Mouse (Mus musculus) hindbrain, embryonic 13.5 days (tissue): ENCODE measurements around the gene Olfr522. TPM values are rescaled to one million over a fixed set of nuclear protein-coding genes. Genes with fewer than 3 reads are reported as not detected.

ENCODE experiments used
- ATAC-seq: fragments of 200-750 bp; cut with Nextera tagmentation; 2 replicates; pipeline ENCODE4 v1.8.0; 2017; ENCODE audit warnings: moderate TSS enrichment; ENCODE audit not compliant: low FRiP score
- H3K27ac ChIP-seq: fragments of 300-500 bp; sonication (generic); 2 replicates; pipeline ENCODE4 v1.5.1; 2015; ENCODE audit warnings: inconsistent platforms, mild to moderate bottlenecking, moderate library complexity
- H3K27me3 ChIP-seq: fragments of 300-500 bp; sonication (generic); 2 replicates; pipeline ENCODE4 v1.6.1; 2015; ENCODE audit warnings: mild to moderate bottlenecking, inconsistent platforms
- H3K36me3 ChIP-seq: fragments of 300-500 bp; sonication (generic); 2 replicates; pipeline ENCODE4 v1.6.1; 2015; ENCODE audit warnings: mild to moderate bottlenecking, inconsistent platforms
- H3K4me1 ChIP-seq: fragments of 300-500 bp; sonication (generic); replicated peaks from 2 replicates; pipeline ENCODE4 v1.6.1; 2015; ENCODE audit warnings: inconsistent platforms
- H3K4me2 ChIP-seq: fragments of 300-500 bp; sonication (generic); 2 replicates; pipeline ENCODE4 v1.6.1; 2015; ENCODE audit warnings: inconsistent platforms, mild to moderate bottlenecking, moderate library complexity
- H3K4me3 ChIP-seq: fragments of 300-500 bp; sonication (generic); 2 replicates; pipeline ENCODE4 v1.5.1; 2015; ENCODE audit warnings: mild to moderate bottlenecking, inconsistent platforms
- H3K9ac ChIP-seq: fragments of 300-500 bp; sonication (generic); 2 replicates; pipeline ENCODE4 v1.6.1; 2015; ENCODE audit warnings: mild to moderate bottlenecking, inconsistent platforms
- H3K9me3 ChIP-seq: fragments of 300-500 bp; sonication (generic); 2 replicates; pipeline ENCODE4 v1.6.1; 2016; ENCODE audit warnings: inconsistent platforms
- WGBS: fragments of 180-500 bp; shearing (Covaris S2); methylation state at CpG from one replicate; pipeline ENCODE4 v1.1.7; 2015; 5-methylcytosine and 5-hydroxymethylcytosine counted together
- polyA plus RNA-seq: library from polyadenylated mRNA; unstranded; fragments of >200 nt; fragmentation: Nextera tagmentation; extraction: Ambion mirVana; gene quantifications from 2 replicates; pipeline ENCODE4 v1.2.1, GENCODE M21; 2015

Gene Olfr522
- polyA plus RNA-seq = not detected in 2 replicates

DNA sequence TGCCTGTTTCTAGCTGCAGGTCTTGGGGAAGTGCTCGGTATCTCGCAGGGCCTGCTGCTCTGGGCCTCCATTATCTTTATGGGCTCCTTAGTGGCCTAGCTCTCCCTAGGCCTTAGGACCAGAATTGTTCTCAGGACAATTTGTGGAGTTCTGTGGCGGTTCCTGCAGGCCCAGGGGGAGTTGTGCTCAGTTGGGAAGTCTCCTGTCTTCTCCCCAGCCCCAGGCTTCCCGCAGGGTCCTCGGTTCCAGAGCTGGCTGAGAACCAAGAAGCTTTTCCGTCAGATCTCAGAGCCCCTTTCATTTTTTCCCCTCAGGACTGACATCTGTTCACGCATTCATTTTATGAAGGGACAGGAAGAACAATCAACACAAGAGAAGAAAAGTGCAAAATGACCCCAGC lies at the start of gene Olfr522:
Gene Olfr522 (minus strand): TSS at position 101 of the 400 bp plus-strand sequence.
- Histone ChIP-seq H3K4me1 (no peaks in the 10 kb centered on the region), H3K36me3 (no peaks in the 10 kb centered on the region), H3K9me3 (no peaks in the 10 kb centered on the region), H3K27ac (no peak within 1 kb of the TSS), H3K27me3 (no peaks in the 10 kb centered on the region), H3K4me2 (no peak within 1 kb of the TSS), H3K4me3 (no peak within 1 kb of the TSS), H3K9ac (no peak within 1 kb of the TSS)
- ATAC-seq = no peak
- 75% methylated on average over 7 of the region's 7 CpGs for WGBS

GRCm38 (mm10) chr7:140213841-140214240 lies 49.3 kb upstream of the Olfr522 start:
- Histone ChIP-seq H3K9ac (no peak overlapping the region), H3K9me3 (no peaks in the 10 kb centered on the region), H3K4me2 (no peak overlapping the region), H3K27ac (no peak overlapping the region), H3K4me1 (no peaks in the 10 kb centered on the region), H3K36me3 (no peaks in the 10 kb centered on the region), H3K4me3 (no peak overlapping the region), H3K27me3 (no peaks in the 10 kb centered on the region)
- no peak for ATAC-seq
- WGBS = 89% methylated on average over 5 of the region's 5 CpGs

GRCm38 (mm10) chr7:140208677-140209076 lies 44.1 kb upstream of the Olfr522 start:
- Histone ChIP-seq H3K4me2 (no peak overlapping the region), H3K9me3 (no peaks in the 10 kb centered on the region), H3K9ac (no peak overlapping the region), H3K27ac (no peak overlapping the region), H3K4me1 (no peaks in the 10 kb centered on the region), H3K36me3 (no peaks in the 10 kb centered on the region), H3K27me3 (no peaks in the 10 kb centered on the region), H3K4me3 (no peak overlapping the region)
- 84% methylated on average over 3 of the region's 3 CpGs for WGBS
- ATAC-seq = no peak

DNA sequence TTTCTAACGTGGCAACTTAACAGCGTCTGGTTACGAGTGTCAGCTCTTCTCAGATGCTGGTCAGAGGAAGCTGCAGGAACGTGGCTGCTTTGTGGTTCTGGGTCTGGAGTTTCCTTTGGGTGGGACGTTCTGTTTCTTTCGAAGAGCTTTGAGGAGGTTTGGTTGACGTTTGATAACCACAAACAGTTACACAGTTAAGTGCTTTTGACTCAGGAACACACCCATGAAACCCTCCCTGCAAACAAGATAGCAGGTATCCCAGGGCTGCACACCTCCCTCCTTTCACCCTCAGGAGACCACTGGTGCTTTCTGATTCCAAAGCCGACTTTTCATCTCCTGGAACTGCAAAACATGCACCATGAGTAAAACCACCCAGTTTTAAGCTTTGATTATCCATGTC lies 43.6 kb upstream of the Olfr522 start:
- no peaks in the 10 kb centered on the region for H3K9me3 ChIP-seq
- 80% methylated on average over 8 of the region's 8 CpGs for WGBS
- H3K27me3 ChIP-seq = no peaks in the 10 kb centered on the region
- no peak for ATAC-seq
- no peaks in the 10 kb centered on the region for H3K36me3 ChIP-seq
- no peak overlapping the region for H3K4me3 ChIP-seq
- no peak overlapping the region for H3K9ac ChIP-seq
- H3K4me2 ChIP-seq = no peak overlapping the region
- H3K27ac ChIP-seq = no peak overlapping the region
- no peaks in the 10 kb centered on the region for H3K4me1 ChIP-seq

DNA sequence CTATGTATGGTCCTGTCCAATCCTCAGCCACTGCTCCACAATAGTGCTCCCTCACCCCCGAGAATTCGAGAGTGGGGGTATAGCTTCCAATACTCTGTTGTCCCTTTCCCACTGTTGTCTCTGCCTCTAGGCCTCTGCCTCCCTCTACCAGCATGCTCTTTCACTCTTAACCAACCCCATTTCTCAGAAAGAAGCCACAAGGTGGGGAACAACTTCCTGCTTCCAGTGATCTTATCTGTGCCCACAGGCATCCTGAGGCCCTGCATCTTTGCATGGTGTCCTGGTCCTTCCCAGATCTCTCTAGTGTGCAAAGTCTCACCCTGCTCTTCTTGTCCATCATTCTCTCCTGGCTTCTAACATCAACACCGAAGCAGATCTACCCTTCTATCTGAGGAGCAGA lies 42.3 kb upstream of the Olfr522 start:
- H3K9ac ChIP-seq = no peak overlapping the region
- no peaks in the 10 kb centered on the region for H3K36me3 ChIP-seq
- WGBS = 87% methylated on average over 3 of the region's 3 CpGs
- H3K4me2 ChIP-seq = no peak overlapping the region
- no peak overlapping the region for H3K27ac ChIP-seq
- H3K4me1 ChIP-seq = no peaks in the 10 kb centered on the region
- no peak overlapping the region for H3K4me3 ChIP-seq
- H3K27me3 ChIP-seq = no peaks in the 10 kb centered on the region
- H3K9me3 ChIP-seq = no peaks in the 10 kb centered on the region
- ATAC-seq = no peak

DNA sequence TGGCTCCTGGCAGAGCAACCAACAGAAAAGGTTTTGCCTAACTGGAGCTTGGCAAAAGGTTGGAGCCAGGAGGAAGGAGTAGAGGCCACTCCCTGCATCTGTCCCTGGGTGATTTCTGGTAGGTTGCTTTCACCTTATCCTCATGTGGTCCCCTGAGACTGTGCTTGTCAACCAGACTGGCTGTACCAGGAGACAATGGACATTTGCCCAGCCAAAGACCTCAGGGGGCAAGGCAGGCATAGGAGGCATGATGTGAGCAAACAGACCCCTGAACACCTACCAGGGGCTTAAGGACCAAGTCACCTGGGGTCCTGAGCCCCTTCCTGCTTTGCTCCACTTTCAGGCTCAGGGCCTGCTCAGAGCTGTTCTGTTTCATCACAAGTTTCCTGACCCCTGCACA lies 41.3 kb upstream of the Olfr522 start, which contains the start of gene Olfr524:
Gene Olfr524 (minus strand): TSS at position 101 of the 400 bp plus-strand sequence.
- H3K4me2 ChIP-seq = no peak within 1 kb of the TSS
- H3K27me3 ChIP-seq = no peaks in the 10 kb centered on the region
- no peaks in the 10 kb centered on the region for H3K36me3 ChIP-seq
- H3K9ac ChIP-seq = no peak within 1 kb of the TSS
- no peak for ATAC-seq
- no peaks in the 10 kb centered on the region for H3K4me1 ChIP-seq
- no peak within 1 kb of the TSS for H3K4me3 ChIP-seq
- H3K9me3 ChIP-seq = no peaks in the 10 kb centered on the region
- H3K27ac ChIP-seq = no peak within 1 kb of the TSS

DNA sequence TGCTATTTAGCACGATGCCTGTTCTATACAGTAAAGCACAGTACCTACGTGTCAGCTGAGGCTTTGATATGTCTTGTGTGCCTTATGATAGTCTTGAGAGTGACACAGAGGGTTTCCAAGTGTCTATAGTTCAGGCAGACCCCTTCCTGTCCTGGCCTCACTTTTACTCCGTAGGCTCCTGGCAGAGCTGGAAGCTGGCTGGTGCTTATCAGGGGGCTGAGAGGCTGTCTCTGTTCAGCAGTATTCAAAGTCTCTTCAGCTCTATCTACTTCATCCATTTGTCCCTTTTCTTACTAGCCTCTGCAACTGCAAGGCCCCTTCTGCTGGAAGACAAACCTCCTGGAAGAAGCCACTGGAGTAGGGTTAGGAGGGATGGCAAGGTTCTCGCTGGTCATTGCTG lies 36.5 kb upstream of the Olfr522 start:
- WGBS = 92% methylated on average over 4 of the region's 4 CpGs
- no peak for ATAC-seq
- Histone ChIP-seq H3K4me2 (no peak overlapping the region), H3K4me1 (no peaks in the 10 kb centered on the region), H3K9me3 (no peaks in the 10 kb centered on the region), H3K4me3 (no peak overlapping the region), H3K36me3 (no peaks in the 10 kb centered on the region), H3K9ac (no peak overlapping the region), H3K27ac (no peak overlapping the region), H3K27me3 (no peaks in the 10 kb centered on the region)

- Histone ChIP-seq H3K4me2 (no peak overlapping the region), H3K9ac (no peak overlapping the region), H3K27me3 (no peaks in the 10 kb centered on the region), H3K4me3 (no peak overlapping the region), H3K27ac (no peak overlapping the region), H3K36me3 (no peaks in the 10 kb centered on the region), H3K9me3 (no peaks in the 10 kb centered on the region), H3K4me1 (no peaks in the 10 kb centered on the region)
- WGBS = 83% methylated on average over 8 of the region's 8 CpGs
- ATAC-seq = no peak
Measured at GRCm38 (mm10) chr7:140196002-140196401, 31.4 kb upstream of the Olfr522 start.

- no peak overlapping the region for H3K27ac ChIP-seq
- H3K4me2 ChIP-seq = no peak overlapping the region
- no peaks in the 10 kb centered on the region for H3K4me1 ChIP-seq
- no peak for ATAC-seq
- H3K9me3 ChIP-seq = no peaks in the 10 kb centered on the region
- WGBS = 93% methylated on average over 4 of the region's 4 CpGs
- no peaks in the 10 kb centered on the region for H3K27me3 ChIP-seq
- H3K4me3 ChIP-seq = no peak overlapping the region
- no peaks in the 10 kb centered on the region for H3K36me3 ChIP-seq
- no peak overlapping the region for H3K9ac ChIP-seq
Measured at GRCm38 (mm10) chr7:140194031-140194430, 29.5 kb upstream of the Olfr522 start.

GRCm38 (mm10) chr7:140192851-140193250 lies 28.3 kb upstream of the Olfr522 start:
- H3K4me1 ChIP-seq = no peaks in the 10 kb centered on the region
- no peak overlapping the region for H3K9ac ChIP-seq
- H3K27me3 ChIP-seq = no peaks in the 10 kb centered on the region
- no peak overlapping the region for H3K4me2 ChIP-seq
- no peak overlapping the region for H3K27ac ChIP-seq
- H3K4me3 ChIP-seq = no peak overlapping the region
- H3K9me3 ChIP-seq = no peaks in the 10 kb centered on the region
- no peak for ATAC-seq
- no peaks in the 10 kb centered on the region for H3K36me3 ChIP-seq
- 90% methylated on average over 2 of the region's 2 CpGs for WGBS

DNA sequence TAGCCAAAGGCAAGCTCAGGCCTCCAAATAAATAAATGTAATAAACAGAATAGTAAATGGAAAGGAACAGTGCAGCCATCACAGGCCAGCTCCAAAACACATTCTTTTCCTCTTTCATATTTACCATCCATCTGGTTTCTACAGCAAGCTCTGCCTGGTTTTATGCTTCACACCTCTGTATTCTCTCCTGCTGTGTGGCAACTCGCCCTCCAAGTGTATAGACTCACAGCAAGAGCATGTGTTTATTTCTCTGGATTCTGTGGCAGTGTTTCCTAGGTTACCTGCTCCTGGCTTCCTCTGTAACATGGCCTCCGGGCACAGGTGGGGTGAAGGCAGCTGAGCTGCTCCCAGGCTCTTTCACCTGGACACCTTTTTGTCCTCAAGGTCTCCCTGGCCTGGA lies 27.9 kb upstream of the Olfr522 start:
- no peaks in the 10 kb centered on the region for H3K9me3 ChIP-seq
- WGBS = 57% methylated on average over 2 of the region's 2 CpGs
- no peak overlapping the region for H3K27ac ChIP-seq
- no peak overlapping the region for H3K9ac ChIP-seq
- ATAC-seq = no peak
- H3K4me3 ChIP-seq = no peak overlapping the region
- H3K27me3 ChIP-seq = no peaks in the 10 kb centered on the region
- no peaks in the 10 kb centered on the region for H3K4me1 ChIP-seq
- no peak overlapping the region for H3K4me2 ChIP-seq
- H3K36me3 ChIP-seq = no peaks in the 10 kb centered on the region

GRCm38 (mm10) chr7:140190435-140190834 lies 25.9 kb upstream of the Olfr522 start:
- H3K4me3 ChIP-seq = no peak overlapping the region
- 82% methylated on average over 1 of the region's 1 CpGs for WGBS
- H3K9me3 ChIP-seq = no peaks in the 10 kb centered on the region
- H3K27ac ChIP-seq = no peak overlapping the region
- ATAC-seq = no peak
- no peaks in the 10 kb centered on the region for H3K27me3 ChIP-seq
- no peak overlapping the region for H3K9ac ChIP-seq
- H3K4me1 ChIP-seq = no peaks in the 10 kb centered on the region
- no peak overlapping the region for H3K4me2 ChIP-seq
- no peaks in the 10 kb centered on the region for H3K36me3 ChIP-seq

GRCm38 (mm10) chr7:140188391-140189328 lies 24.1 kb upstream of the Olfr522 start:
- no peak overlapping the region for H3K4me3 ChIP-seq
- no peaks in the 10 kb centered on the region for H3K9me3 ChIP-seq
- no peaks in the 10 kb centered on the region for H3K4me1 ChIP-seq
- no peak overlapping the region for H3K27ac ChIP-seq
- H3K4me2 ChIP-seq = no peak overlapping the region
- no peaks in the 10 kb centered on the region for H3K36me3 ChIP-seq
- H3K27me3 ChIP-seq = no peaks in the 10 kb centered on the region
- H3K9ac ChIP-seq = no peak overlapping the region
- WGBS = 57% methylated on average over 4 of the region's 4 CpGs
- ATAC-seq = no peak
